Mouse (Mus musculus) midbrain, postnatal 0 days (tissue): ENCODE measurements around the gene Runx1. TPM values are rescaled to one million over a fixed set of nuclear protein-coding genes. Genes with fewer than 3 reads are reported as not detected.

Experiments used
- ATAC-seq: fragments of 200-750 bp; cut with Nextera tagmentation; 2 replicates; pipeline ENCODE4 v1.8.0; 2017; ENCODE audit warnings: moderate number of reproducible peaks, mild to moderate bottlenecking, moderate TSS enrichment, moderate library complexity; ENCODE audit not compliant: low FRiP score
- DNase-seq: peaks from one replicate; pipeline ENCODE4 v3.0.0-alpha.2; 2015; ENCODE audit warnings: low spot score
- H3K27ac ChIP-seq: fragments of 300-500 bp; sonication (generic); 2 replicates; pipeline ENCODE4 v1.5.1; 2014; ENCODE audit warnings: low read depth, mild to moderate bottlenecking, low read length, mixed read lengths
- H3K27me3 ChIP-seq: fragments of 300-500 bp; sonication (generic); 2 replicates; pipeline ENCODE4 v1.6.1; 2014; ENCODE audit warnings: low read length, control low read depth, mixed read lengths; ENCODE audit not compliant: insufficient read depth
- H3K36me3 ChIP-seq: fragments of 300-500 bp; sonication (generic); 2 replicates; pipeline ENCODE4 v1.6.1; 2014; ENCODE audit warnings: low read length, control low read depth, mixed read lengths; ENCODE audit not compliant: insufficient read depth
- H3K4me1 ChIP-seq: fragments of 300-500 bp; sonication (generic); 2 replicates; pipeline ENCODE4 v1.6.1; 2014; ENCODE audit warnings: mild to moderate bottlenecking, control low read depth, antibody characterized with exemption, low read length, mixed read lengths; ENCODE audit not compliant: insufficient read depth
- H3K4me2 ChIP-seq: fragments of 300-500 bp; sonication (generic); 2 replicates; pipeline ENCODE4 v1.6.1; 2014; ENCODE audit warnings: low read depth, mild to moderate bottlenecking, low read length, mixed read lengths; ENCODE audit not compliant: poor library complexity, severe bottlenecking
- H3K4me3 ChIP-seq: fragments of 300-500 bp; sonication (generic); 2 replicates; pipeline ENCODE4 v1.5.1; 2014; ENCODE audit warnings: low read depth, mild to moderate bottlenecking, low read length, moderate library complexity
- H3K9ac ChIP-seq: fragments of 300-500 bp; sonication (generic); replicated peaks from 2 replicates; pipeline ENCODE4 v1.6.1; 2014; ENCODE audit warnings: mild to moderate bottlenecking, low read length, moderate library complexity, mixed read lengths; ENCODE audit not compliant: poor library complexity, severe bottlenecking
- H3K9me3 ChIP-seq: fragments of 300-500 bp; sonication (generic); 2 replicates; pipeline ENCODE4 v1.6.1; 2016; ENCODE audit warnings: low read length, control low read depth
- CTCF ChIP-seq: IDR thresholded peaks from 2 replicates; pipeline ENCODE4 v1.5.1; 2016; ENCODE audit warnings: antibody characterized with exemption, mild to moderate bottlenecking
- WGBS: fragments of 180-500 bp; shearing (Covaris S2); extraction: QIAGEN DNeasy Blood & Tissue Kit; methylation state at CpG from one replicate; pipeline ENCODE4 v1.1.7; 2014; 5-methylcytosine and 5-hydroxymethylcytosine counted together
- polyA plus RNA-seq: library from polyadenylated mRNA; unstranded; fragments of >200 nt; fragmentation: Nextera tagmentation; extraction: Ambion mirVana; gene quantifications from 2 replicates; pipeline ENCODE4 v1.2.1, GENCODE M21; 2015
- total RNA-seq: library from RNA; depleted of rRNA; stranded (reverse); fragments of >200 nt; gene quantifications from 2 replicates; pipeline ENCODE4 v1.2.3, GENCODE M21; 2014

Gene Runx1
- total and polyA plus RNA-seq, 2 experiments from 2014 or later: 0.64 to 2.0 TPM

DNA sequence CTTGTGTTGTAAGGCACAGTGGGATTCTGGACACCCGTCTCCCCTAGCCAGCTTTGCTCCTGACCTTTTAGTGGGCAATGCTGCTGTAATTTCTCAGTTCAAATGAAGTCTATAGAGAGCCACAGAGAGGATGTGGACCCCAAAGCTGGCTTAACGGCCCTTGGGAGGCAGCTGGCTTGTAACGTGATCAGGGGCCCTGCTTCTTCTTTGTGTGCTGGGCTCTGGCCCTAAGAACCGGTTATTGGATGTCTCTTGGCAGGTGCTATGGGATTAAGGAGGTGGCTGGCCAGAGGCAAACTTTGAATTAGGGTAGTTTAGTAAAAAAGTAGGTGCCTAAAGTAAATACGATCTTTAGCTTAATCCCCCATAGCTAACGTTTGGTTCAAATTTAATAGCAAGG, 31.8 kb downstream of the Runx1 start:
- H3K27me3 ChIP-seq: no peaks in the 10 kb centered on the region
- no peak overlapping the region for H3K4me2 ChIP-seq
- no peak overlapping the region for H3K4me3 ChIP-seq
- ATAC-seq (no peak), DNase-seq (no peak)
- no peak for TF ChIP-seq CTCF
- H3K27ac ChIP-seq: no peak overlapping the region
- no peaks in the 10 kb centered on the region for H3K4me1 ChIP-seq
- H3K36me3 ChIP-seq: no peaks in the 10 kb centered on the region
- no peak overlapping the region for H3K9ac ChIP-seq
- WGBS: 16% methylated on average over 6 of the region's 6 CpGs
- no peaks in the 10 kb centered on the region for H3K9me3 ChIP-seq

DNA sequence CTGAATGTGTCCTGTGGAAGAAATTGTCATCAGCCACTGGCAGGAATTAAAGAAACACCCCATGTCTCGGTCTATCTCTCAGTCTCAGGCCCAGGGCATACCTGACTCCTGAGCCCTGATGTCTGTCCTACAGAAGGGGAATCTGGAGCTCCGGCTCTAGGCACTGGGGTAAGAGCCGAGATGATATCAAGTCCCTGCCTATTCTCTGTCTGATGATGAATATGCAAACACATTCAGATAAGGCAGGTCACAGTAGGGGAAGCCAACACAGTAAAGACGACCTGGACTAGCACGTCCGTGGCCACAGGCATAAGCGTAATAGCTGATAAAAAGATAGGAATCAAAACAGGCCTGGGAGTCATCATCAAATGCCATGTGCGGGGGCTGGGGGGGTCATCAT, 32.2 kb downstream of the Runx1 start:
- Histone ChIP-seq H3K27me3 (no peaks in the 10 kb centered on the region), H3K36me3 (no peaks in the 10 kb centered on the region), H3K9ac (no peak overlapping the region), H3K9me3 (no peaks in the 10 kb centered on the region), H3K4me1 (no peaks in the 10 kb centered on the region), H3K4me2 (no peak overlapping the region), H3K4me3 (no peak overlapping the region), H3K27ac (no peak overlapping the region)
- 57% methylated on average over 8 of the region's 8 CpGs for WGBS
- TF ChIP-seq CTCF: no peak
- DNase-seq: no peak
- no peak for ATAC-seq

DNA sequence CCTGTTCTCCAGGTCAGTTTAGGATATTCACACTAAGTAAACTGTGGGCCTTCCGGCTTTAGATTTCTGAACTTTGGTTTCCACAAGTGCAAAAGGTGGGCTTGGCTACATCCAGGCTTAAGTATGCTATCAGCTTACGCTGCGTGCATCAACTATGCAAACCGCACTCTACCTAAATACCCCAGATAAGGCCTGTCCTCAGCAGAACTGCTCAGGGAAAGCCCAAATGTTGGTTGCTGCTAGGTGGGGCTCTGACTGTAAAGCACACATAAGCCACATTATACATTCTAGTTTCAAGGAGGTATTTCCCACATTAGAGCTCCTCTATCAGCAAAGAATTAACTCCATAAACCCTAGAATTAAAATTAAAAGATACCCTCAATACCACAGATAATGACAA, 33.0 kb downstream of the Runx1 start:
- TF ChIP-seq CTCF: no peak
- no peaks in the 10 kb centered on the region for H3K27me3 ChIP-seq
- H3K4me3 ChIP-seq: no peak overlapping the region
- no peak overlapping the region for H3K9ac ChIP-seq
- H3K36me3 ChIP-seq: no peaks in the 10 kb centered on the region
- H3K4me2 ChIP-seq: no peak overlapping the region
- ATAC-seq (no peak), DNase-seq (no peak)
- 93% methylated on average over 4 of the region's 4 CpGs for WGBS
- H3K27ac ChIP-seq: no peak overlapping the region
- no peaks in the 10 kb centered on the region for H3K4me1 ChIP-seq
- no peaks in the 10 kb centered on the region for H3K9me3 ChIP-seq

DNA sequence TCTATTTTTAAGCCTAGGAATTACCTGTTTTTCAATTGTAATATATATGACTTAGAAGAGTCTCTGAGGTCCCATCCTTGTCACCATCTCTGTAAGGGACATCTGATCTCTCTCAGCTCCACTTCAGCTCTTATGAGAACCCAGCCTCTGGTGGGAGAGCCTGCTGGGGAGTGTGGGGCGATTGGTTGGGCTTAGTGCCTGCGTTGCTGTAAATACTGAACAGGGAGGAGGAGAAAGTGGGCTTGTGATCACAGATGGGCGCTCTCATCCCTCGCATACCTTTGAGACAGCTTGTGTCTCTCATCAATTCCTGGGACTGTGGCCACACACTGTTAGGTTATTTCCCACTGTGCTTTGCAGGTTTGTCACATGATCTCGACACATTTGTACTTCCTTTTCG, 35.3 kb downstream of the Runx1 start:
- WGBS: 92% methylated on average over 6 of the region's 6 CpGs
- H3K9ac ChIP-seq: no peak overlapping the region
- ATAC-seq (no peak), DNase-seq (no peak)
- H3K4me3 ChIP-seq: no peak overlapping the region
- no peaks in the 10 kb centered on the region for H3K4me1 ChIP-seq
- H3K27ac ChIP-seq: no peak overlapping the region
- no peak for TF ChIP-seq CTCF
- H3K27me3 ChIP-seq: no peaks in the 10 kb centered on the region
- H3K4me2 ChIP-seq: no peak overlapping the region
- H3K9me3 ChIP-seq: no peaks in the 10 kb centered on the region
- H3K36me3 ChIP-seq: no peaks in the 10 kb centered on the region

DNA sequence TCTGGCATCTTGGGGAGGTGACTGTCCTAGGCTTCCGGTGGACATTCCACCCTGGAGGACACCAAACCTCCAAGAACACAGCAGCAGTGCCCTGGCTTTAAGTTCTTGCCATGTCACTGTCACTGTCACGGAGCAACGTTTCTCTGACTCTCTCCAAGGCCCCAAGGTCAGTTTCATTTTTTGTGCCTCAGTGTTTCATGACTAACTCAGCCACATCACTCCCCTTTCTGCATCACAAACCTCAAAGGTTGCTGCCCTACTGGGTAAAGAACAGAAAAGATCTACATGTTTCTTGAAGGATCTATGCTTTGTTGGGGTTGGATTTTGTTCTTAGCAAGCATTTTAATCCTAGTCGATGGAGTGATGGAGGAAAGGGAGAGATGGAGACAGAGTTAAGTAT, 36.1 kb downstream of the Runx1 start:
- no peak overlapping the region for H3K9ac ChIP-seq
- WGBS: 92% methylated on average over 4 of the region's 4 CpGs
- ATAC-seq (no peak), DNase-seq (no peak)
- TF ChIP-seq CTCF: no peak
- H3K4me2 ChIP-seq: no peak overlapping the region
- no peak overlapping the region for H3K4me3 ChIP-seq
- no peaks in the 10 kb centered on the region for H3K36me3 ChIP-seq
- H3K4me1 ChIP-seq: no peaks in the 10 kb centered on the region
- H3K27ac ChIP-seq: no peak overlapping the region
- no peaks in the 10 kb centered on the region for H3K9me3 ChIP-seq
- no peaks in the 10 kb centered on the region for H3K27me3 ChIP-seq

DNA sequence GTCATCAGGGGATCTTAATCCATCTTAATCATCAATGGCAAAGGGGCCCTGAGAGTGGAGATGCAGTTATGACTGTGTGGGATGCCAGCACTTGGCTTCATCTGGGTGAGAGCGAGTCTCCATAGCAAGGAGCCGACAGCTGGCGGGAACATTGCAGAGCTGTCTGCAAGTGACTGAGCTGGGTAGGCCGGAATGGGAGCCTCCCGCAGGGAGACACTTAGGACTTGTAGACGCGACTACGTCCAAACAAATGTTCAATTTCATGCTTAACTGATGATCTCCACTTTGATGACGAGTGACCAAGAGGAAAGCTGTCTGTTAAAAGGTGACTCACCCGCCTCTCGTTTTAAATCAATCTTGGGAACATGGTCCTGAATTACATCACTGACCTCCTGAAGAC, 37.5 kb downstream of the Runx1 start:
- ATAC-seq (no peak), DNase-seq (no peak)
- 39% methylated on average over 11 of the region's 11 CpGs for WGBS
- H3K4me2 ChIP-seq: no peak overlapping the region
- H3K9me3 ChIP-seq: no peaks in the 10 kb centered on the region
- no peak overlapping the region for H3K27ac ChIP-seq
- H3K4me3 ChIP-seq: no peak overlapping the region
- no peak overlapping the region for H3K9ac ChIP-seq
- no peaks in the 10 kb centered on the region for H3K4me1 ChIP-seq
- no peaks in the 10 kb centered on the region for H3K27me3 ChIP-seq
- no peak for TF ChIP-seq CTCF
- H3K36me3 ChIP-seq: no peaks in the 10 kb centered on the region
